Mouse (Mus musculus) retina, embryonic 14.5 days (tissue): ENCODE measurements at regions not wholly inside any gene's neighbourhood (a gene's known extent, or its start where the extent isn't known, plus 50 kb on each side); places are given as distances from the start of the nearest gene placed in this dataset.

Experiments
- DNase-seq: peaks from one replicate; pipeline ENCODE4 v3.0.0-alpha.2; 2015; ENCODE audit warnings: low spot score

GRCm38 (mm10) chr10:67731577-67731976 is 180.9 kb downstream of the Zfp365 start:
- DNase-seq = no peak

GRCm38 (mm10) chr10:67729271-67729670 is 180.5 kb upstream of the Ado start:
- peak; percentile 64 for DNase-seq

- DNase-seq = no peak
Measured at GRCm38 (mm10) chr10:67727580-67727979, 178.8 kb upstream of the Ado start.

- no peak for DNase-seq
Measured at GRCm38 (mm10) chr10:67726796-67727195, 178.0 kb upstream of the Ado start.

- no peak for DNase-seq
Measured at GRCm38 (mm10) chr10:67726351-67726750, 177.6 kb upstream of the Ado start.

GRCm38 (mm10) chr10:67721787-67722186 is 173.0 kb upstream of the Ado start:
- DNase-seq = peak; percentile 65

GRCm38 (mm10) chr10:67717506-67717905 is 168.8 kb upstream of the Ado start:
- no peak for DNase-seq

GRCm38 (mm10) chr10:67715046-67715445 is 166.3 kb upstream of the Ado start:
- no peak for DNase-seq

GRCm38 (mm10) chr10:67713098-67713497 is 164.3 kb upstream of the Ado start:
- DNase-seq = no peak

- DNase-seq = no peak
Measured at GRCm38 (mm10) chr10:67712665-67713064, 163.9 kb upstream of the Ado start.

GRCm38 (mm10) chr10:67711961-67712360 is 163.2 kb upstream of the Ado start:
- no peak for DNase-seq

- DNase-seq = no peak
Measured at GRCm38 (mm10) chr10:67706436-67706835, 157.7 kb upstream of the Ado start.

GRCm38 (mm10) chr10:67702783-67703455 is 154.2 kb upstream of the Ado start:
- no peak for DNase-seq

GRCm38 (mm10) chr10:67697401-67698195 is 148.8 kb upstream of the Ado start:
- no peak for DNase-seq

GRCm38 (mm10) chr10:67695891-67696853 is 147.4 kb upstream of the Ado start:
- DNase-seq = no peak

- no peak for DNase-seq
Measured at GRCm38 (mm10) chr10:67694751-67695150, 146.0 kb upstream of the Ado start.

- no peak for DNase-seq
Measured at GRCm38 (mm10) chr10:67693586-67693985, 144.8 kb upstream of the Ado start.

GRCm38 (mm10) chr10:67689944-67690670 is 141.4 kb upstream of the Ado start:
- no peak for DNase-seq

- no peak for DNase-seq
Measured at GRCm38 (mm10) chr10:67679382-67679781, 130.6 kb upstream of the Ado start.

- no peak for DNase-seq
Measured at GRCm38 (mm10) chr10:67673450-67673849, 124.7 kb upstream of the Ado start.

GRCm38 (mm10) chr10:67672281-67672680 is 123.5 kb upstream of the Ado start:
- no peak for DNase-seq

GRCm38 (mm10) chr10:67669066-67669465 is 120.3 kb upstream of the Ado start:
- DNase-seq = peak; percentile 27
